ENCODE assay signal across 10 mouse cellular contexts in the genomic region with DNA sequence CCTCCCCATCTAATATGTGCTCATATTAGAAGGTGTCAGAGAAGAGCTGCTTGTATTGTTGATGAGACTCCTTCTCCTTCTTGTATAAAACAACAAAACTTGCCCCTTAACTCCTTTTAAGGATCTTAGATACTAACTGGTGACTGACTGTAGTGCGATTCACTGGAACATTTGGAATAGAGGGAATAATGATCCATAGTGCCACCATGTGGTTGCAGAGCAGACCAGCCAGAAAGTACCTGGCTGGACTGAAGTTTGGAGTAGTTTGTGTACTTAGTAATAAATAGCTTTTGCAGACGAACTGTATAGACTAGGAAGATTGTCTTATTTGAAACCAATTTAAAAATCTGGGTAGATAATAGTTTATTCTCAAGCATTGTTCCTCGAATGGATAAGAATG. TPM values are rescaled to one million over a fixed set of nuclear protein-coding genes. Genes with fewer than 3 reads are reported as not detected.
DNase-seq lines count a peak whose midpoint lies in the region; ATAC-seq and TF ChIP-seq lines count a peak whose summit lies in the region.
"Had no signal": no experiment of that assay in that cellular context is flagged by ENCODE, and none has a peak within 500 bp of the region (broad histone marks: within the 10 kb centered on the region; RNA-seq: fewer than 3 reads in every experiment).

No protein-coding gene starts in this region.

- in situ Hi-C loops in CH12.LX (cut with MboI; ENCODE audit: low pct_ligation_motif_present, low pct_unique_long_range_greater_than_20kb, low sequenced_read_pairs): loop anchor here (10.0 kb wide), 1 partner anchor 75 kb away; no protein-coding TSS in a partner anchor

- ATAC-seq in kidney, embryonic 14.5 days (ENCODE audit: low FRiP score, low TSS enrichment): no peak
- ATAC-seq: intestine, embryonic 16.5 days had no signal

- no peaks in the 10 kb centered on the region for H3K27me3 ChIP-seq in cerebellum, adult 2 months (ENCODE audit: control insufficient read depth, insufficient read depth, low read length)
- H3K27me3 ChIP-seq in kidney, embryonic 14.5 days (ENCODE audit: control insufficient read depth, insufficient read depth, low read length): no peaks in the 10 kb centered on the region
- no peaks in the 10 kb centered on the region for H3K27me3 ChIP-seq in CH12.LX (replicated peaks)
- H3K27me3 ChIP-seq: neural tube, embryonic 12.5 days had no signal

- TF ChIP-seq CTCF in cerebellum, adult 2 months (IDR thresholded peaks at IDR 0.05; ENCODE audit: borderline replicate concordance, insufficient read depth, low read depth, low read length): peak; percentile 52; the same call in 1 of the 2 replicates
- peak in 1 of 2 experiments; percentile 54; a peak in 2 of 4 replicates for TF ChIP-seq CTCF in CH12.LX (conservative IDR thresholded peaks at IDR 0.05 in 1 of 2, IDR thresholded peaks at IDR 0.05 in 1 of 2; ENCODE audit: low read depth in 2 of 2, low read length in 2 of 2)

- H3K27ac ChIP-seq in cerebellum, adult 2 months (ENCODE audit: insufficient read depth, low read length): no peak overlapping the region
- H3K27ac ChIP-seq in kidney, embryonic 14.5 days (ENCODE audit: low read depth, low read length): no peak overlapping the region
- no peak overlapping the region for H3K27ac ChIP-seq in CH12.LX (ENCODE audit: insufficient read depth, low read depth)
- H3K27ac ChIP-seq: neural tube, embryonic 12.5 days had no signal

- no peak for DNase-seq in cerebellum, adult 2 months
- no peak for DNase-seq in cerebellum, postnatal 36 days
- DNase-seq in kidney, adult 9 months: peak; percentile 35
- DNase-seq in CH12.LX (ENCODE audit: extremely low read depth): no peak
- peak; percentile 14 for DNase-seq in embryo, embryonic 11.5 days (ENCODE audit: low read depth, low spot score)
- no peak for DNase-seq in thymus, postnatal 0 days (ENCODE audit: low spot score)
- DNase-seq in gastrocnemius, postnatal 4 days (ENCODE audit: low spot score in 2 of 2): no peak

- peaks cover 12% of the 10 kb centered on the region; the same call in 1 of the 2 replicates for H3K36me3 ChIP-seq in kidney, embryonic 14.5 days (ENCODE audit: control insufficient read depth, insufficient read depth, low read length)
- H3K36me3 ChIP-seq in CH12.LX (replicated peaks in 1 of 2; ENCODE audit: control insufficient read depth in 1 of 2, insufficient read depth in 1 of 2, low read length in 1 of 2): peaks cover 8 to 33% of the 10 kb centered on the region in 2 experiments
- H3K36me3 ChIP-seq: neural tube, embryonic 12.5 days had no signal

- no peak overlapping the region for H3K4me3 ChIP-seq in cerebellum, adult 2 months (replicated peaks; ENCODE audit: insufficient read depth, low read depth, low read length)
- H3K4me3 ChIP-seq in kidney, embryonic 14.5 days (ENCODE audit: low read length): no peak overlapping the region
- H3K4me3 ChIP-seq in CH12.LX (replicated peaks in 1 of 3; ENCODE audit: low read depth in 2 of 3, low read length in 2 of 3, poor library complexity in 1 of 3): no peak overlapping the region
- H3K4me3 ChIP-seq: neural tube, embryonic 12.5 days had no signal

- no peak overlapping the region for H3K4me2 ChIP-seq in kidney, embryonic 14.5 days (replicated peaks; ENCODE audit: low read depth, low read length)
- no peak overlapping the region for H3K4me2 ChIP-seq in CH12.LX (ENCODE audit: insufficient read depth, low read depth, poor library complexity, severe bottlenecking)
- H3K4me2 ChIP-seq: neural tube, embryonic 12.5 days had no signal

- no peaks in the 10 kb centered on the region for H3K9me3 ChIP-seq in kidney, embryonic 14.5 days (ENCODE audit: control insufficient read depth, low read length)
- no peaks in the 10 kb centered on the region for H3K9me3 ChIP-seq in CH12.LX (replicated peaks; ENCODE audit: low read length)
- H3K9me3 ChIP-seq: neural tube, embryonic 12.5 days had no signal

- dilution Hi-C loops in CH12.LX (cut with MboI; ENCODE audit: extremely low pct_ligation_motif_present, extremely low pct_unique_long_range_greater_than_20kb, low sequenced_read_pairs): no loop called here

- no peak overlapping the region for H3K9ac ChIP-seq in kidney, embryonic 14.5 days (ENCODE audit: low read depth, low read length)
- H3K9ac ChIP-seq in CH12.LX (ENCODE audit: insufficient read depth, low read depth): no peak overlapping the region
- H3K9ac ChIP-seq: neural tube, embryonic 12.5 days had no signal

- WGBS in cerebellum, adult 2 months: 44% methylated on average over 3 of the region's 3 CpGs
- WGBS in kidney, embryonic 14.5 days: 42% methylated on average over 3 of the region's 3 CpGs

- no peaks in the 10 kb centered on the region for H3K79me2 ChIP-seq in CH12.LX (replicated peaks; ENCODE audit: control insufficient read depth, extremely low read depth, insufficient read depth, poor library complexity, severe bottlenecking)

- peak; percentile 21 for TF ChIP-seq RAD21 in CH12.LX (IDR thresholded peaks at IDR 0.05; ENCODE audit: low read depth, low read length)

- TF ChIP-seq EP300 in CH12.LX (IDR thresholded peaks at IDR 0.05; ENCODE audit: low read length): no peak

- no peaks in the 10 kb centered on the region for H3K4me1 ChIP-seq in cerebellum, adult 2 months (ENCODE audit: control insufficient read depth, insufficient read depth, low read length)
- no peaks in the 10 kb centered on the region for H3K4me1 ChIP-seq in kidney, embryonic 14.5 days (ENCODE audit: control insufficient read depth, insufficient read depth, low read length)
- H3K4me1 ChIP-seq in CH12.LX (ENCODE audit: control insufficient read depth in 1 of 2, insufficient read depth in 2 of 2): no peaks in the 10 kb centered on the region
- H3K4me1 ChIP-seq: neural tube, embryonic 12.5 days had no signal

- TF ChIP-seq POLR2A in cerebellum, adult 2 months (IDR thresholded peaks at IDR 0.05; ENCODE audit: borderline replicate concordance, insufficient read depth, low read length): no peak
- no peak for TF ChIP-seq POLR2A in CH12.LX (IDR thresholded peaks at IDR 0.05; ENCODE audit: low read depth, low read length)

TF ChIP-seq in CH12.LX, 34 proteins besides CTCF, POLR2A, EP300 and RAD21:
- no peak for TF ChIP-seq NELFE (IDR thresholded peaks at IDR 0.05; ENCODE audit: low read depth, low read length)
- TF ChIP-seq SMC3 (IDR thresholded peaks at IDR 0.05; ENCODE audit: low read depth, low read length): peak; percentile 52
TF ChIP-seq in CH12.LX: peak in this region for 1.

RNA-seq across cellular contexts. Expression of gene Agps, which starts 47.8 kb away (rescaled TPM):
- polyA plus RNA-seq in cerebellum, adult 2 months (2012; rRNA removed): 14.6 and 16.1 TPM in 2 replicates
- polyA plus RNA-seq in kidney, embryonic 14.5 days (2014; fragmentation: Nextera tagmentation; extraction: Ambion mirVana): 33.9 and 51.3 TPM in 2 replicates
- total RNA-seq in CH12.LX (2012; rRNA removed): 38.6 and 51.8 TPM in 2 replicates
- 49.3 and 60.8 TPM in 2 replicates for total RNA-seq in CH12.LX (2014; rRNA removed)
- 66.9 and 67.7 TPM in 2 replicates for polyA plus RNA-seq in CH12.LX (2012; ENCODE audit: insufficient read length, low read depth)
- polyA plus RNA-seq in thymus, postnatal 0 days (2015; fragmentation: Nextera tagmentation; extraction: Ambion mirVana): 19.0 and 20.8 TPM in 2 replicates
- total RNA-seq in gastrocnemius, postnatal 4 days (2021): 10 to 100 TPM; 39.8 to 43.9 TPM

RNA-seq across cellular contexts. Expression of gene Ttc30b, which starts 58.6 kb away (rescaled TPM):
- polyA plus RNA-seq in cerebellum, adult 2 months (2012; rRNA removed): 11.2 and 14.2 TPM in 2 replicates
- 8.3 and 10.8 TPM in 2 replicates for polyA plus RNA-seq in kidney, embryonic 14.5 days (2014; fragmentation: Nextera tagmentation; extraction: Ambion mirVana)
- total RNA-seq in CH12.LX (2012; rRNA removed) (0.59 and 0.80 TPM in 2 replicates), CH12.LX (2014; rRNA removed) (2.6 and 3.1 TPM in 2 replicates)
- 1.2 and 1.5 TPM in 2 replicates for polyA plus RNA-seq in CH12.LX (2012; ENCODE audit: insufficient read length, low read depth)
- polyA plus RNA-seq in thymus, postnatal 0 days (2015; fragmentation: Nextera tagmentation; extraction: Ambion mirVana): 4.2 and 5.5 TPM in 2 replicates
- total RNA-seq in gastrocnemius, postnatal 4 days (2021): 1 to 10 TPM; 6.2 to 6.5 TPM

Comparison
In these comparisons a context has a peak if more than half of its experiments do, and no peak if none do; other contexts are left out.
1. DNase-seq: peak in kidney, adult 9 months (single experiment) and embryo, embryonic 11.5 days (single experiment); none in cerebellum, adult 2 months (0 of 2), cerebellum, postnatal 36 days (0 of 2), CH12.LX (single experiment), thymus, postnatal 0 days (single experiment) and gastrocnemius, postnatal 4 days (0 of 2).